Mouse (Mus musculus): ENCODE measurements around the gene Chrna4. TPM values are rescaled to one million over a fixed set of nuclear protein-coding genes. Genes with fewer than 3 reads are reported as not detected.

Chrna4 gene
- total RNA-seq, 2 experiments from 2014 or later: 0.12 to 0.34 TPM

Other genes starting within 250 kb of the Chrna4 start
- gene Ythdf1, start 122.6 kb downstream of the Chrna4 start, total RNA-seq (2021): 10 to 100 TPM; 46.6 to 46.9 TPM
- gene Birc7, start 114.5 kb downstream of the Chrna4 start, total RNA-seq (2021): not detected
- gene Nkain4, start 88.8 kb downstream of the Chrna4 start, total RNA-seq (2021): 10 to 100 TPM; 10.4 to 16.0 TPM
- gene Arfgap1, start 76.3 kb downstream of the Chrna4 start, total RNA-seq (2021): 10 to 100 TPM; 47.2 to 50.5 TPM
- under 1 TPM; 0.62 to 0.92 TPM for gene Col20a1, start 57.0 kb downstream of the Chrna4 start, total RNA-seq (2021)
- not detected for gene Kcnq2, start 91.8 kb upstream of the Chrna4 start, total RNA-seq (2021)
- 100 to 1,000 TPM; 640 to 727 TPM for gene Eef1a2, start 113.5 kb upstream of the Chrna4 start, total RNA-seq (2021)
- 10 to 100 TPM; 60.7 to 62.1 TPM for gene Ppdpf, start 143.7 kb upstream of the Chrna4 start, total RNA-seq (2021)
- not detected for gene Ptk6, start 159.2 kb upstream of the Chrna4 start, total RNA-seq (2021)
- gene Srms, start 169.6 kb upstream of the Chrna4 start, total RNA-seq (2021): under 1 TPM; 0.17 to 0.25 TPM
- under 1 TPM in 1 of 2 experiments, not detected in 1; 0.30 TPM for gene Fndc11, start 176.5 kb upstream of the Chrna4 start, total RNA-seq (2021)
- gene Helz2, start 198.5 kb upstream of the Chrna4 start, total RNA-seq (2021): 10 to 100 TPM in 1 of 2 experiments, 1 to 10 TPM in 1; 9.3 to 10.2 TPM
- gene Gmeb2, start 244.5 kb upstream of the Chrna4 start, total RNA-seq (2021): 10 to 100 TPM; 12.3 to 15.3 TPM